Mouse (Mus musculus) kidney, embryonic 16.5 days (tissue): Measurements from ENCODE around the gene Dus4l. TPM values are rescaled to one million over a fixed set of nuclear protein-coding genes. Genes with fewer than 3 reads are reported as not detected.

Experiments used
- ATAC-seq: fragments of 200-750 bp; cut with Nextera tagmentation; 2 replicates; pipeline ENCODE4 v1.8.0; 2017; ENCODE audit warnings: moderate TSS enrichment; ENCODE audit not compliant: low FRiP score, low TSS enrichment
- H3K27ac ChIP-seq: fragments of 300-500 bp; sonication (generic); 2 replicates; pipeline ENCODE4 v1.5.1; 2014; ENCODE audit warnings: low read length
- H3K27me3 ChIP-seq: fragments of 300-500 bp; sonication (generic); 2 replicates; pipeline ENCODE4 v1.6.1; 2014; ENCODE audit warnings: low read length, control low read depth, mixed read lengths; ENCODE audit not compliant: insufficient read depth
- H3K36me3 ChIP-seq: fragments of 300-500 bp; sonication (generic); 2 replicates; pipeline ENCODE4 v1.6.1; 2014; ENCODE audit warnings: low read length, control low read depth, mixed read lengths; ENCODE audit not compliant: insufficient read depth
- H3K4me1 ChIP-seq: fragments of 300-500 bp; sonication (generic); 2 replicates; pipeline ENCODE4 v1.6.1; 2014; ENCODE audit warnings: low read length, control low read depth, mixed read lengths; ENCODE audit not compliant: insufficient read depth
- H3K4me2 ChIP-seq: fragments of 300-500 bp; sonication (generic); replicated peaks from 2 replicates; pipeline ENCODE4 v1.6.1; 2014; ENCODE audit warnings: low read depth, low read length
- H3K4me3 ChIP-seq: fragments of 300-500 bp; sonication (generic); 2 replicates; pipeline ENCODE4 v1.5.1; 2014; ENCODE audit warnings: mild to moderate bottlenecking, low read length
- H3K9ac ChIP-seq: fragments of 300-500 bp; sonication (generic); replicated peaks from 2 replicates; pipeline ENCODE4 v1.6.1; 2014; ENCODE audit warnings: low read length
- H3K9me3 ChIP-seq: fragments of 300-500 bp; sonication (generic); 2 replicates; pipeline ENCODE4 v1.6.1; 2016; ENCODE audit warnings: low read length, control low read depth
- WGBS: fragments of 180-500 bp; shearing (Covaris S2); extraction: QIAGEN DNeasy Blood & Tissue Kit; methylation state at CpG from one replicate; pipeline ENCODE4 v1.1.7; 2014; 5-methylcytosine and 5-hydroxymethylcytosine counted together
- polyA plus RNA-seq: library from polyadenylated mRNA; unstranded; fragments of >200 nt; fragmentation: Nextera tagmentation; extraction: Ambion mirVana; gene quantifications from 2 replicates; pipeline ENCODE4 v1.2.1, GENCODE M21; 2015

Dus4l gene
- polyA plus RNA-seq = 9.4 and 9.9 TPM in 2 replicates

DNA sequence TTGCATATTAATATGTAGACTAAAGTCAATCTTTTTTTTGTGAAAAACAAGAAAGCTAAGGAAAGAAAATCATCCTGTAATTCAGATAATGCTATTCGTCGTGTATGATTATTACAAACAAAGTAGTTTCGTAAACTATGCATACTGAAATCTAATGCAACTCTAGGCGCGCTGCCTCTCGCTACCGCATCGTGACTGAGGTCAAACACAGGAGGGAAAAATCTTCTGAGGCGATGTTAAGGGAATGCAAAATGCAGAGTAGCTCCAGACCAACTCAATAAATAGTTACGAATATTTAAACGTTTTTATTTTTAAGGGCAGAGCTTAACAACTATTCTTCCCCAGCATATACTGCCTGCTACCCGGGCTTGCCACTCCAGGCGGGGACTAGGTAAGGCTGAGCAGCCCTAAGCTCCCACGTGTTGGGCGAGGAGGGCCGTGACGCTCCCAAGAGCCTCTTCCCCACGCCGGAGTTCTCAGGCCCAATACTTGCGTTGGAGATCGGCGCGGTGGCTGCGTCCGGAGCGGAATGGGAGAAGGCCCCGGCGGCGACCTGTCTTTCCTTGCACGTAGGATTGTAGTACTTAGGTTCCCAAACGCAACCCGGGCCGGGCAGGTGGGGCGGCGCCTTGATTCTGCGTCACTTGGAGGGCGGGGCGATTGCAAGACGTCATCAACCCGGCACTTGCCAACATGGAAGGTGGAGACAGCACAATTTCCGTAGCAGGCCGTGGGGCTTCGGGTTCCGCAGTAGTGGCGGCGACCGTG lies at the start of gene Dus4l, which contains the start of gene Cog5:
Dus4l (minus strand) TSS at position 630 of the 768 bp plus-strand sequence.
Cog5 (plus strand) TSS at position 673 of the 768 bp plus-strand sequence.
- Histone ChIP-seq H3K4me3 (peak within 1 kb of the TSS; percentile 95), H3K4me1 (peaks cover 7% of the 10 kb centered on the region), H3K36me3 (no peaks in the 10 kb centered on the region), H3K27ac (peak within 1 kb of the TSS; percentile 83), H3K9ac (peak within 1 kb of the TSS; percentile 92), H3K9me3 (no peaks in the 10 kb centered on the region), H3K4me2 (peak within 1 kb of the TSS; percentile 76), H3K27me3 (no peaks in the 10 kb centered on the region)
- peak; percentile 98 for ATAC-seq
- under 1% methylated on average over 47 of the region's 47 CpGs for WGBS

DNA sequence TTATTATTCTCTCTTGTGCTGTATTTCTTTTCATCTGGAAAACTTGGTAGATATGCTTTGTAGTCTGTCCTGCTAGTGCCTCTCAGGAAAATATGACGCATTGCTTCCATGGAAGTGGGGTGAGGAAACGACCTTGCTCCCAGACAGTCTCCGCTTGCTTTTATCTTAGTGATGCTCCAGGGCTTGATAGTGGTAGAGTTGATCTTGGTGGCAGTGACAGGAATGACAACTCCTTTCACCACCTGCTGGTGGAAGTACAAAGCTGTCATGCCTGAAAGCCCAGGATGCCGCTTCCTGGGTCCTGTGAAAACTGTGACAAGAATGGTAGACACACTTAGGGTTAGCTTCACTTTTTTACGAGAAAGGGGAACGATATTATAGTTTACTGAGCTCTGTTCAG lies 49.3 kb upstream of the Dus4l start:
- no peaks in the 10 kb centered on the region for H3K36me3 ChIP-seq
- WGBS = 84% methylated on average over 6 of the region's 6 CpGs
- ATAC-seq = no peak

DNA sequence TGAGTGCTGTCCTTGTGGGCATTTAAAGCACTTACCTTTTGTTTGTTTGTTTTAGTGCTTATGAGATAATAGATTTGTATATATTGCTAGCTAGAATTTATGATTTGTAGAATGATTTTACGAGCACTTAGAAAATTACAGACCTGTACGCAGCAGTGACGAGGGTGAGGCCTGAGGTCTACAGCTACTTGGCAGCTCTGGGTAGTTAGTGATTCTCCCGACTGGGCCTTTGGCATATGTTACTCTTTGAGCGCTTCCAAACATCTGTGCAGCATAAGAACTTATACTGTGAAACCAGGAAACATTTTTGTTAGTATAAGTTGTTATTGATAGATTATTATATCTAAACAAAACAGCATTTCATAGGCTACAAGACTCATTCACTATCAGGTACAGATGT lies 46.8 kb upstream of the Dus4l start:
- Histone ChIP-seq H3K9ac (no peak overlapping the region), H3K4me3 (no peak overlapping the region), H3K27ac (no peak overlapping the region), H3K27me3 (no peaks in the 10 kb centered on the region), H3K4me2 (no peak overlapping the region), H3K4me1 (no peaks in the 10 kb centered on the region), H3K9me3 (peaks cover 10% of the 10 kb centered on the region), H3K36me3 (peaks cover 6% of the 10 kb centered on the region)
- 76% methylated on average over 5 of the region's 5 CpGs for WGBS
- ATAC-seq = no peak

More for the DNA sequence above, 49.3 kb upstream of the Dus4l start:
- Histone ChIP-seq H3K4me3 (no peak overlapping the region), H3K27ac (no peak overlapping the region), H3K9ac (no peak overlapping the region), H3K4me2 (no peak overlapping the region), H3K9me3 (no peaks in the 10 kb centered on the region), H3K27me3 (no peaks in the 10 kb centered on the region), H3K4me1 (no peaks in the 10 kb centered on the region)

DNA sequence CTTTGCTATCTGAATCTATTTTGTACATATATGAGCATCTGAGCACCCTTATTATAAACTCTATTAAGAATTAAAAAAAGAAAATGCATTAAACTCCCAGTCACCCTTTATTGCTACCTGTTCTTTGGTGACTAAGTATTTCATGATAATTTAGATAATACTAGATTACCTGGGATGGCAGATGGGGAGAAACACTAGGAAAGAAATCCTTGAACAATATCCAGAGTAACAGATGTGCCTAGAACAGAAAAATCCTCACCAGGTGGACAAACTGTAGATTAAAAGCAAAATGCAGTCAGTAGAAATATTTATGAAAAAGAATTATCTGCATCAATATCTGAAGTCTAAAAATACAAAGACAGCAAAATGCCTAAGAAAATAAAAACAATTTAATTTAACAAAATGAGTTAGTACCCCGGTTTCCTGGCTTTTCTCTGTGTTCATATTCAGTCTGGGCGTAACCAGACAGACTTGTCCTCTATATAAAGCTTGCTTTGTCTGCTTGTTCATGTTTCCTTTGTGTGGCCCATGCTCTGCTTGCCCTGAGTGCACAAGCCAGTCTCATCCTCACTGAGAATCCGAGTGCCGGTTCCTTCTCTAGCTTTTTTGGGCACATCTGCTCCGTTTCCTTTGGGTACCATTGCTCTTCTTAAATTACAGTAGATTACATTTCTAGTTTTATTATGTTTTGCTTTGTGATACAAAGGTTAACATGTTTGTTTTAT lies 46.2 kb upstream of the Dus4l start:
- WGBS = 64% methylated on average over 5 of the region's 5 CpGs
- Histone ChIP-seq H3K4me3 (no peak overlapping the region), H3K36me3 (peaks cover 6% of the 10 kb centered on the region), H3K27me3 (no peaks in the 10 kb centered on the region), H3K9me3 (peaks cover 10% of the 10 kb centered on the region), H3K27ac (no peak overlapping the region), H3K9ac (no peak overlapping the region), H3K4me2 (no peak overlapping the region), H3K4me1 (no peaks in the 10 kb centered on the region)
- ATAC-seq = no peak

DNA sequence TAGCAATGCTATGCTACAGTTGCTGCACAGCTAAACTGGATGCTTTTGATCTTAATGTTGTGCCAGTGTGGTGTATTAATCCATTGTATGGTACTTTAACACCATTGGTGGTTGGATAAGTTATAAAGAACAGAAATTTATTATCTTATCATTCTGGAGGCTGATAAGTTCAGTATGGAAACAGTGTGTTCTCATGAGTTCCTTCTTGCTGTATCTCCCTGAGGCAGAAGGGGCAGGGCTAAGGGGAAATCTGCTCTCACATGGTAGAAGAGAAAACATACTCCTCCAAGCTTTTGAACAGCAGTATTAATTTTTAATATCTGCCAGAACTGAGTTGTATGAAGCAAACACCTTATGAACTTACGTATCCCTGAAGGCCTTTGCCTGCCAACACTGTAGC lies 38.7 kb upstream of the Dus4l start:
- 84% methylated on average over 1 of the region's 1 CpGs for WGBS
- peaks cover 6% of the 10 kb centered on the region for H3K36me3 ChIP-seq
- no peaks in the 10 kb centered on the region for H3K27me3 ChIP-seq
- no peak overlapping the region for H3K27ac ChIP-seq
- no peak overlapping the region for H3K4me2 ChIP-seq
- no peak overlapping the region for H3K4me3 ChIP-seq
- ATAC-seq = no peak
- H3K9me3 ChIP-seq = peaks cover 10% of the 10 kb centered on the region
- H3K4me1 ChIP-seq = no peaks in the 10 kb centered on the region
- no peak overlapping the region for H3K9ac ChIP-seq

DNA sequence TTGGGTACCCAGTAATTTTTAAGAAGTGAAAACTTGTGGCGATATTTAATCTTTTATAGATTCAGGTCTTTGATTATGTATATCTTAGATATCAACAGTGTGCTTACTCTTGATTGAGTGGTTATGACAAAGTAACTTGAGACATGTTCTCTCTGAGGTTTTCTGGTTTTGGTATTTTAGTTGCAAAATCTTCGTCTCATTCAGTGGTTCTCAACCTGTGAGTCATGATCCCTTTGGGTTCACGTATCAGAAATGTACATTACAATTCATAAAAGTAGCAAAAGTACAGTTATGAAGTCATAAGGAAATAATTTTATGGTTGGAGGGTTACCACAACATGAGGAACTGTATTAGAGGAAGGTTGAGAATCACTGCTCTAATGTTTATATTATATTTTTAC lies 32.1 kb upstream of the Dus4l start:
- H3K27me3 ChIP-seq = no peaks in the 10 kb centered on the region
- H3K36me3 ChIP-seq = 0 out of 2 replicates have a peak, but pooled peaks cover 6% of the 10 kb centered on the region
- no peak overlapping the region for H3K9ac ChIP-seq
- no peak overlapping the region for H3K4me3 ChIP-seq
- no peaks in the 10 kb centered on the region for H3K4me1 ChIP-seq
- 86% methylated on average over 3 of the region's 3 CpGs for WGBS
- H3K4me2 ChIP-seq = no peak overlapping the region
- H3K27ac ChIP-seq = no peak overlapping the region
- no peaks in the 10 kb centered on the region for H3K9me3 ChIP-seq
- no peak for ATAC-seq

DNA sequence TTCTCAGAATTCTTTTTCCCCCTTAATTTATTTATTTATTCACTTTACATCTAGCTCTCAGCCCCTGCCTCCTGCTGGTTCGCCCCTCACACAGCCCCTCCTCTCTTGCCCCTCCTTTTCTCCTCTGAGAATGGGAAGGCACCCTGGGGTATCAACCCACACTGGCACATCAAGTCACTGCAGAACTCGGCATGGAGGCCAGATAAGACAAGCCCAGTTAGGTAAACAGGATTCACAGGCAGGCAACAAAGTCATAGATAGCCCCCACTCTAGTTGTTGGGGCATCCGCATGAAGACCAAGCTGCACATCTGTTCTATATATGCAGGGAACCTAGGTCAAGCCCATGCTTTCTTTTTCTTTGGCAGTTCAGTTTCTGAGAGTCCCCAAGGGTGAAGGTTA lies 12.6 kb upstream of the Dus4l start:
- H3K9me3 ChIP-seq = no peaks in the 10 kb centered on the region
- H3K4me1 ChIP-seq = no peaks in the 10 kb centered on the region
- H3K27me3 ChIP-seq = no peaks in the 10 kb centered on the region
- no peak overlapping the region for H3K4me3 ChIP-seq
- no peak for ATAC-seq
- no peak overlapping the region for H3K9ac ChIP-seq
- peaks cover 24% of the 10 kb centered on the region for H3K36me3 ChIP-seq
- H3K4me2 ChIP-seq = no peak overlapping the region
- WGBS = 75% methylated on average over 3 of the region's 3 CpGs
- no peak overlapping the region for H3K27ac ChIP-seq

DNA sequence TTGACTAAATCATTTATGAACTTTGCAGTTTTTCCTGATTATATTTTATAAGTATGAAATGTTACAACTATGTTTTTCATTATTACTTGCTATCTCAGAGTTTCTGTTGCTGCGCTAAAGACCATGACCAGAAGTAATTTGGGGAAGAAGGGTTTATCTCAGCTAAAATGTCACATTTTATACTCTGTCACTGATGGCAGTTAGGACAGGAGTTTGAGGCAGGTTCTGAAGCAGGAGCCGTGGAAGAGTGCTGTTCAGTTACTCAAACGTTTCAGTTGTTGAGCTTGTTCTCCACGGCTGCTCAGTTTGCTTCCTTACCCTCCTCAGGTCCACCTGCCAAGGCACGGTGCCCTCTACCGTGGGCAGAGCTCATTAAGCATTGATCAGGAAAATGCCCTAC lies 11.4 kb upstream of the Dus4l start:
- Histone ChIP-seq H3K4me3 (no peak overlapping the region), H3K4me2 (no peak overlapping the region), H3K36me3 (peaks cover 24% of the 10 kb centered on the region), H3K4me1 (no peaks in the 10 kb centered on the region), H3K9ac (no peak overlapping the region), H3K9me3 (no peaks in the 10 kb centered on the region), H3K27me3 (no peaks in the 10 kb centered on the region), H3K27ac (no peak overlapping the region)
- WGBS = 83% methylated on average over 6 of the region's 6 CpGs
- ATAC-seq = no peak

DNA sequence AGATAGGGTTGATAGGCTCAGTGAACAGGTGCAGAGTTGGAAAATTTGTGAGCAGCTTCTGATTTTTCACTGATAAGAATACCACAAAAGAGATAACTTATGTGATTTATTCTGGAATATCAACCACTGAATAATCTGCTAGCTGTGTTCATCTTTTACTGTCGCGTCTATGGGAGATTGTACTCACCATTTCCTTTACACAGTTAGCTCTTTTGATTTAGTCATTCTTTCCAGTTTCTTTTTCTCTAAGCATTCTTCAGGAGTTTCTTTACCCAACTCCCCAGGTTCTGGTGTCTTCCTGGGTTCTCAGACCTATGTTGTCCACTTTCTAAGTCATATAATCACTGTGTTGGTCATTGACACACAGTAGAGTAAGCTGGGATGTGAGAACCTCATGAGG lies 2.2 kb upstream of the Dus4l start:
- Histone ChIP-seq H3K4me1 (peaks cover 7% of the 10 kb centered on the region), H3K9ac (no peak overlapping the region), H3K36me3 (no peaks in the 10 kb centered on the region), H3K4me3 (no peak overlapping the region), H3K27ac (no peak overlapping the region), H3K9me3 (no peaks in the 10 kb centered on the region), H3K4me2 (no peak overlapping the region), H3K27me3 (no peaks in the 10 kb centered on the region)
- 93% methylated on average over 2 of the region's 2 CpGs for WGBS
- no peak for ATAC-seq

DNA sequence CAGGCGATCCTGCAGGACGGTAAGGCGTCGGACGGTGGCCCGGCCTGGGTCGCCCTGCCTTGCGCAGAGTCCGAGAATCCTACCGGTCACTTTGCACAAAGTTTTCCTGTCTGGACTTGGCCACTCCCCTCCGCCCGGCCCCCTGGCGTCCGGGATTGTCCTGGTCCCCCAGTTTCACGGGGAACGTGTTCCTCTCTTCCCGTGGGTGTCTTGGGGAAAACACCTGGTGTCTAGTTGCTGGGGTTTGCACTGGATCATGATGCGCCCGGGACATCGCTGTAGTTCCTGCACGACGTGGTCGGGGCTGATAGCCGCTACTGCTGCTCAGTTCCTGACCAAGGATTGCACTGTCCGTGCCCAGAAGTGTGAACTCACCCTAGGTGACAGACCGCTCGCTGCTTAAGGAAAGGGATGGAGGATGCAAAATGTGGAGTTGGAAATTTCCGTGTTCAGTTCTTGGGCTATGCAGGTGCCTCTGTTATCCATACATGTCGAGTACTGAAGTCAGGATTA lies 395 bp upstream of the Dus4l start:
- Histone ChIP-seq H3K4me3 (peak overlapping the region; percentile 95), H3K9ac (peak overlapping the region; percentile 92), H3K27me3 (no peaks in the 10 kb centered on the region), H3K27ac (peak overlapping the region; percentile 83), H3K36me3 (no peaks in the 10 kb centered on the region), H3K4me2 (peak overlapping the region; percentile 76), H3K9me3 (no peaks in the 10 kb centered on the region), H3K4me1 (peaks cover 7% of the 10 kb centered on the region)
- peak; percentile 91 for ATAC-seq
- 2% methylated on average over 26 of the region's 29 CpGs for WGBS
